Mouse (Mus musculus): ENCODE results near the gene Spred1. TPM values are rescaled to one million over a fixed set of nuclear protein-coding genes. Genes with fewer than 3 reads are reported as not detected.

Spred1 gene
- polyA plus RNA-seq, 1 experiment from 2014 or later = 22.2 TPM

- Histone ChIP-seq H3K9ac (ENCODE audit: low read length) (no peak overlapping the region), H3K4me3 (ENCODE audit: low read depth, low read length) (no peak overlapping the region), H3K36me3 (ENCODE audit: control insufficient read depth, insufficient read depth, low read length) (no peaks in the 10 kb centered on the region), H3K4me2 (ENCODE audit: low read depth, severe bottlenecking) (no peak overlapping the region), H3K27me3 (ENCODE audit: control insufficient read depth, insufficient read depth, low read length) (no peaks in the 10 kb centered on the region), H3K9me3 (ENCODE audit: control insufficient read depth, low read length) (no peaks in the 10 kb centered on the region), H3K27ac (replicated peaks; ENCODE audit: low read depth, low read length) (no peak overlapping the region), H3K4me1 (ENCODE audit: control insufficient read depth, insufficient read depth, low read length) (no peaks in the 10 kb centered on the region)
- no peak for ATAC-seq (ENCODE audit: insufficient number of reproducible peaks, low FRiP score, low TSS enrichment, low read depth)
- DNase-seq (ENCODE audit: low spot score) = no peak
- 81% methylated on average over 1 of the region's 1 CpGs for WGBS
Measured at GRCm38 (mm10) chr2:117139977-117140376, 18.8 kb downstream of the Spred1 start.

- Histone ChIP-seq H3K4me3 (ENCODE audit: low read depth, low read length) (no peak overlapping the region), H3K27me3 (ENCODE audit: control insufficient read depth, insufficient read depth, low read length) (no peaks in the 10 kb centered on the region), H3K27ac (replicated peaks; ENCODE audit: low read depth, low read length) (no peak overlapping the region), H3K4me2 (ENCODE audit: low read depth, severe bottlenecking) (no peak overlapping the region), H3K9ac (ENCODE audit: low read length) (no peak overlapping the region), H3K9me3 (ENCODE audit: control insufficient read depth, low read length) (no peaks in the 10 kb centered on the region), H3K36me3 (ENCODE audit: control insufficient read depth, insufficient read depth, low read length) (no peaks in the 10 kb centered on the region), H3K4me1 (ENCODE audit: control insufficient read depth, insufficient read depth, low read length) (no peaks in the 10 kb centered on the region)
- WGBS = 90% methylated on average over 4 of the region's 4 CpGs
- DNase-seq (ENCODE audit: low spot score) (no peak), ATAC-seq (ENCODE audit: insufficient number of reproducible peaks, low FRiP score, low TSS enrichment, low read depth) (no peak)
Measured at GRCm38 (mm10) chr2:117143106-117143505, 21.9 kb downstream of the Spred1 start.

DNA sequence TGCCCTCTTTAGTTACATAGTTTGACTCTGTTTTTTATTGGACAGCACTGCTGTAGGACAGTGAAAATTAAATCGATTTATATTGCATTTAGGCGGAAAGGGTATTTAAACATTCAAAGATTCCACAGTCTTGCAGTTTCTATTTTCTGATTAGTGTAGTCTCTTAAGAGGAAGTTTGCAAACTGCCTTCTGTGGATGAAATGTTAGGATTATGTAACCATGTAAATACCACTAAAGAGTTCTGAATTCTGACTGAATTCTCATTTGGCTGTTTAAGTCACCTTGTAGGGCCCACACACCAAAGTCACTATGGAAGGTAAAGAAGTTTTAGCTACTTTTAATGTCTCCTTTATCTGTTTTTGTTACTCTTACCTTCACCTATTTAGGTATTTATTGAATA lies 24.9 kb downstream of the Spred1 start:
- Histone ChIP-seq H3K9me3 (ENCODE audit: control insufficient read depth, low read length) (no peaks in the 10 kb centered on the region), H3K9ac (ENCODE audit: low read length) (no peak overlapping the region), H3K4me3 (ENCODE audit: low read depth, low read length) (no peak overlapping the region), H3K27me3 (ENCODE audit: control insufficient read depth, insufficient read depth, low read length) (no peaks in the 10 kb centered on the region), H3K36me3 (ENCODE audit: control insufficient read depth, insufficient read depth, low read length) (no peaks in the 10 kb centered on the region), H3K4me1 (ENCODE audit: control insufficient read depth, insufficient read depth, low read length) (no peaks in the 10 kb centered on the region), H3K4me2 (ENCODE audit: low read depth, severe bottlenecking) (no peak overlapping the region), H3K27ac (replicated peaks; ENCODE audit: low read depth, low read length) (no peak overlapping the region)
- no peak for ATAC-seq (ENCODE audit: insufficient number of reproducible peaks, low FRiP score, low TSS enrichment, low read depth)
- 96% methylated on average over 2 of the region's 2 CpGs for WGBS
- DNase-seq (ENCODE audit: low spot score) = no peak

DNA sequence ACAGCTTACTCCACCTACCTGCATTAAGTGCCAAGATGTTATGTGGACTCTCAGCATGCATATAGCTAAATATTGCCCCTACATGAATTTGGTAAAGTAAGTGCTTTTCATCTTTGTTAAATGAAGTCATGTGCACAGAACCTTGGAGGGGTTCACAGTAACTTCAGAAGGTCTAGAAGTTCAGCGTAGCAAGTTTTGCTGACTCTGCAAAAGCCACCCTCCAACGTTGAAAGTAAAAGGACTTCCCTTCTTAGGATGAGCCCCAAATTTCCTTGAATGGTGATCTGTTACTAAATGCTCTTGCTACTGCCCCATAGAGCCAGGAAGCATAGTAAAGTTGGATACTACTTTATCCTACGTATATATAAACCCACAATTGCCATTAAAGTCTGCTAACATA lies 25.4 kb downstream of the Spred1 start:
- no peak for ATAC-seq (ENCODE audit: insufficient number of reproducible peaks, low FRiP score, low TSS enrichment, low read depth)
- WGBS = 80% methylated on average over 3 of the region's 3 CpGs
- no peaks in the 10 kb centered on the region for H3K9me3 ChIP-seq (ENCODE audit: control insufficient read depth, low read length)

DNA sequence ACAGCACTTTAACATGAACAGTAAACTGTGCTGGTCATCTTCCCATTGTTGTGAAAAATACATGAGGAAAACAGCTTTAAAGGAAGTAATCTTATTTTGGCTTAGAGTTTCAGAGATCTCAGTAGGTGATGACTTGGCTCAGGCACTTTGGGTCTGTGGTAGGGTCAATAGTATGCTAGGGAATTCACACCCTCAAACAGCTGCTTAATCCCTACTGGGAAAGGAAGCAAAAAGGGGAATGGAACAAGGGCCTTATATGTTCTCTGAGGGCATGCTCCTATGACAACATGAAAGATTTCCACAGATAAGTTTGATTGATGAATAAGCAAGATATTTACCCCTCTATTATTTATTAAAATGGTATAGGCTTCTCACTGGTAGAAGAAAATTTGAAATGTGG lies 31.0 kb downstream of the Spred1 start:
- ATAC-seq (ENCODE audit: insufficient number of reproducible peaks, low FRiP score, low TSS enrichment, low read depth) = no peak
- no peak overlapping the region for H3K4me2 ChIP-seq (ENCODE audit: low read depth, severe bottlenecking)

More for the DNA sequence above, 25.4 kb downstream of the Spred1 start:
- Histone ChIP-seq H3K4me1 (ENCODE audit: control insufficient read depth, insufficient read depth, low read length) (no peaks in the 10 kb centered on the region), H3K27me3 (ENCODE audit: control insufficient read depth, insufficient read depth, low read length) (no peaks in the 10 kb centered on the region), H3K4me3 (ENCODE audit: low read depth, low read length) (no peak overlapping the region), H3K9ac (ENCODE audit: low read length) (no peak overlapping the region), H3K27ac (replicated peaks; ENCODE audit: low read depth, low read length) (no peak overlapping the region), H3K36me3 (ENCODE audit: control insufficient read depth, insufficient read depth, low read length) (no peaks in the 10 kb centered on the region), H3K4me2 (ENCODE audit: low read depth, severe bottlenecking) (no peak overlapping the region)
- no peak for DNase-seq (ENCODE audit: low spot score)

DNA sequence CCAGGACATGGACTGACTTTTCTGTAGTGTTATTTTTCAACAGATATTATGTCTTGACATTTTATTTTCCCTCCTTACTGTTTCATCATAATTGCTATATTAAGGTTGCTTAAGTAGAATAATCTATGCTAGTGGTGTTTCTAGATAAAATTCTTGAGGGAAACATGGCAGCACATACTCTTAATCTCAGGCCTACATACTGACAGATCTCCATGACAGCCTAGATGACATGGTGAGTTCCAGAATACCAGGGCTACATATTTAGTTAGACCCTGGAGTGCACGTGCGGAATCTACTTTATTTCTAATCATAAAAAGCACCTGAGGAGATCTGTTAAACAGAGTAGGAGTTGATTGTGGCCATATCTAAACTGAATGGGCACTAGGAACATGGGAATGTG lies 47.2 kb downstream of the Spred1 start:
- no peak overlapping the region for H3K9ac ChIP-seq (ENCODE audit: low read length)
- 86% methylated on average over 2 of the region's 2 CpGs for WGBS
- no peak for DNase-seq (ENCODE audit: low spot score)

More for the DNA sequence above, 31.0 kb downstream of the Spred1 start:
- Histone ChIP-seq H3K27me3 (ENCODE audit: control insufficient read depth, insufficient read depth, low read length) (no peaks in the 10 kb centered on the region), H3K9ac (ENCODE audit: low read length) (no peak overlapping the region), H3K4me1 (ENCODE audit: control insufficient read depth, insufficient read depth, low read length) (no peaks in the 10 kb centered on the region), H3K36me3 (ENCODE audit: control insufficient read depth, insufficient read depth, low read length) (no peaks in the 10 kb centered on the region), H3K9me3 (ENCODE audit: control insufficient read depth, low read length) (no peaks in the 10 kb centered on the region), H3K27ac (replicated peaks; ENCODE audit: low read depth, low read length) (no peak overlapping the region), H3K4me3 (ENCODE audit: low read depth, low read length) (no peak overlapping the region)
- DNase-seq (ENCODE audit: low spot score) = no peak

GRCm38 (mm10) chr2:117169037-117169436 lies 47.9 kb downstream of the Spred1 start:
- no peaks in the 10 kb centered on the region for H3K36me3 ChIP-seq (ENCODE audit: control insufficient read depth, insufficient read depth, low read length)
- H3K9me3 ChIP-seq (ENCODE audit: control insufficient read depth, low read length) = no peaks in the 10 kb centered on the region
- ATAC-seq (ENCODE audit: insufficient number of reproducible peaks, low FRiP score, low TSS enrichment, low read depth) = no peak
- no peak for DNase-seq (ENCODE audit: low spot score)
- H3K4me3 ChIP-seq (ENCODE audit: low read depth, low read length) = no peak overlapping the region
- no peaks in the 10 kb centered on the region for H3K4me1 ChIP-seq (ENCODE audit: control insufficient read depth, insufficient read depth, low read length)
- H3K27me3 ChIP-seq (ENCODE audit: control insufficient read depth, insufficient read depth, low read length) = no peaks in the 10 kb centered on the region
- no peak overlapping the region for H3K4me2 ChIP-seq (ENCODE audit: low read depth, severe bottlenecking)
- H3K27ac ChIP-seq (replicated peaks; ENCODE audit: low read depth, low read length) = no peak overlapping the region
- WGBS = 72% methylated on average over 3 of the region's 3 CpGs
- H3K9ac ChIP-seq (ENCODE audit: low read length) = no peak overlapping the region

More for the DNA sequence above, 47.2 kb downstream of the Spred1 start:
- no peak for ATAC-seq (ENCODE audit: insufficient number of reproducible peaks, low FRiP score, low TSS enrichment, low read depth)
- H3K4me1 ChIP-seq (ENCODE audit: control insufficient read depth, insufficient read depth, low read length) = no peaks in the 10 kb centered on the region
- no peak overlapping the region for H3K4me2 ChIP-seq (ENCODE audit: low read depth, severe bottlenecking)
- H3K9me3 ChIP-seq (ENCODE audit: control insufficient read depth, low read length) = no peaks in the 10 kb centered on the region
- H3K4me3 ChIP-seq (ENCODE audit: low read depth, low read length) = no peak overlapping the region
- H3K36me3 ChIP-seq (ENCODE audit: control insufficient read depth, insufficient read depth, low read length) = no peaks in the 10 kb centered on the region
- H3K27me3 ChIP-seq (ENCODE audit: control insufficient read depth, insufficient read depth, low read length) = no peaks in the 10 kb centered on the region
- H3K27ac ChIP-seq (replicated peaks; ENCODE audit: low read depth, low read length) = no peak overlapping the region

DNA sequence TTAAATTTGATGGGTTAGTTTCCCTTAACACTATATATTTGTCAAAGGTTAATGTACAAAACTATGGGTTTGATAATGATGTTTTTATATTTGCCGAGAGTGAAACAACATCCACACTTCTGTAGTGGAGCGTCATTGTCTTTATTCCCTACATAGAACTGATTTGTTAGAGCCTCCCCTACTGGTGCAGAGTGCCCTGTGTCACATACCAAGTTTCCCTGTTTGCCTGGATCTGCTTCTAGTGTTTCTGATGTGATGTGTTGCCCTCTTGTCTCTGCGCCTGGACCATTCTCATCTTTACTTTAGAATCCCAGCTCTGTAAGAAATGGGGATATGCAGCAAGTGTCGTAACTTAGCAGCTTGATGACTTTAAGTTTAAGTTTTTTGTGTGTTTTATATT lies 51.8 kb downstream of the Spred1 start:
- ATAC-seq (ENCODE audit: insufficient number of reproducible peaks, low FRiP score, low TSS enrichment, low read depth) (no peak), DNase-seq (ENCODE audit: low spot score) (no peak)
- H3K27me3 ChIP-seq (ENCODE audit: control insufficient read depth, insufficient read depth, low read length) = no peaks in the 10 kb centered on the region
- no peaks in the 10 kb centered on the region for H3K9me3 ChIP-seq (ENCODE audit: control insufficient read depth, low read length)
- no peaks in the 10 kb centered on the region; the same call in 1 of the 2 replicates for H3K36me3 ChIP-seq (ENCODE audit: control insufficient read depth, insufficient read depth, low read length)
- no peak overlapping the region for H3K9ac ChIP-seq (ENCODE audit: low read length)
- WGBS = 91% methylated on average over 4 of the region's 4 CpGs
- H3K27ac ChIP-seq (replicated peaks; ENCODE audit: low read depth, low read length) = no peak overlapping the region
- H3K4me3 ChIP-seq (ENCODE audit: low read depth, low read length) = no peak overlapping the region
- H3K4me1 ChIP-seq (ENCODE audit: control insufficient read depth, insufficient read depth, low read length) = 0 out of 2 replicates have a peak, but pooled peaks cover 2% of the 10 kb centered on the region
- H3K4me2 ChIP-seq (ENCODE audit: low read depth, severe bottlenecking) = no peak overlapping the region

GRCm38 (mm10) chr2:117176066-117176465 lies 54.9 kb downstream of the Spred1 start:
- ATAC-seq (ENCODE audit: insufficient number of reproducible peaks, low FRiP score, low TSS enrichment, low read depth) (no peak), DNase-seq (ENCODE audit: low spot score) (peak; percentile 6)
- Histone ChIP-seq H3K27ac (replicated peaks; ENCODE audit: low read depth, low read length) (no peak overlapping the region), H3K4me3 (ENCODE audit: low read depth, low read length) (no peak overlapping the region), H3K9ac (ENCODE audit: low read length) (no peak overlapping the region), H3K27me3 (ENCODE audit: control insufficient read depth, insufficient read depth, low read length) (no peaks in the 10 kb centered on the region), H3K9me3 (ENCODE audit: control insufficient read depth, low read length) (no peaks in the 10 kb centered on the region), H3K36me3 (ENCODE audit: control insufficient read depth, insufficient read depth, low read length) (no peaks in the 10 kb centered on the region; the same call in 1 of the 2 replicates), H3K4me2 (ENCODE audit: low read depth, severe bottlenecking) (no peak overlapping the region), H3K4me1 (ENCODE audit: control insufficient read depth, insufficient read depth, low read length) (0 out of 2 replicates have a peak, but pooled peaks cover 2% of the 10 kb centered on the region)
- WGBS = 87% methylated on average over 4 of the region's 4 CpGs

All from limb, embryonic 11.5 days (tissue).